Mouse (Mus musculus) hindbrain, embryonic 15.5 days (tissue): ENCODE measurements around the gene Hyal6. TPM values are rescaled to one million over a fixed set of nuclear protein-coding genes. Genes with fewer than 3 reads are reported as not detected.

Source experiments
- ATAC-seq: fragments of 200-750 bp; cut with Nextera tagmentation; 2 replicates; pipeline ENCODE4 v1.8.0; 2017; ENCODE audit warnings: low read depth, moderate number of reproducible peaks, moderate TSS enrichment; ENCODE audit not compliant: low FRiP score
- H3K27ac ChIP-seq: fragments of 300-500 bp; sonication (generic); replicated peaks from 2 replicates; pipeline ENCODE4 v1.5.1; 2015; ENCODE audit warnings: mild to moderate bottlenecking, inconsistent platforms
- H3K27me3 ChIP-seq: fragments of 300-500 bp; sonication (generic); 2 replicates; pipeline ENCODE4 v1.6.1; 2015; ENCODE audit warnings: control low read depth, inconsistent platforms
- H3K36me3 ChIP-seq: fragments of 300-500 bp; sonication (generic); 2 replicates; pipeline ENCODE4 v1.6.1; 2015; ENCODE audit warnings: control low read depth, inconsistent platforms
- H3K4me1 ChIP-seq: fragments of 300-500 bp; sonication (generic); replicated peaks from 2 replicates; pipeline ENCODE4 v1.6.1; 2015; ENCODE audit warnings: control low read depth, inconsistent platforms
- H3K4me2 ChIP-seq: fragments of 300-500 bp; sonication (generic); 2 replicates; pipeline ENCODE4 v1.6.1; 2015; ENCODE audit warnings: moderate library complexity, mild to moderate bottlenecking, inconsistent platforms
- H3K4me3 ChIP-seq: fragments of 300-500 bp; sonication (generic); 2 replicates; pipeline ENCODE4 v1.5.1; 2015; ENCODE audit warnings: mild to moderate bottlenecking, inconsistent platforms
- H3K9ac ChIP-seq: fragments of 300-500 bp; sonication (generic); 2 replicates; pipeline ENCODE4 v1.6.1; 2015; ENCODE audit warnings: inconsistent platforms
- H3K9me3 ChIP-seq: fragments of 300-500 bp; sonication (generic); 2 replicates; pipeline ENCODE4 v1.6.1; 2016; ENCODE audit warnings: control low read depth, inconsistent platforms
- WGBS: fragments of 180-500 bp; shearing (Covaris S2); methylation state at CpG from one replicate; pipeline ENCODE4 v1.1.7; 2015; 5-methylcytosine and 5-hydroxymethylcytosine counted together
- polyA plus RNA-seq: library from polyadenylated mRNA; unstranded; fragments of >200 nt; fragmentation: Nextera tagmentation; extraction: Ambion mirVana; gene quantifications from 2 replicates; pipeline ENCODE4 v1.2.1, GENCODE M21; 2015

Gene Hyal6
- polyA plus RNA-seq = not detected in 2 replicates

DNA sequence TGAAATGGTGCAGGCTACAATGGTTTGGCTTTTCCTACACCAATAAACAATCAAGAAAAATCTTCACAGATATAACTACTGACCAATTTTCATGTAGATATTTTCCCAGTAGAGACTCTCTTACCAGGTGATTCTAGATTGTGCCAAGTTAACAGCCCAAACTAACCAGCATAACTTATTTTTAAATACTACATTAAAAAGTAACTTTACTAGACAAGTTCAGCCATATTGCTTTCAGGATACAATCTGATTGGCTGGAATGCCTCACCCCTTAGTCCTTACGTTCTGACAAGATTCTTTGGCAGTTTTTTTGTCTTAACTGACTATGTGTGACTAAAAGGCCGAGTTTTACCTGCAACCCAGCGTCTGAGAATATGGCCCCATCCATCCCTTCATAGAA lies at the start of gene Hyal6:
Gene Hyal6 (plus strand): TSS at position 301 of the 400 bp plus-strand sequence.
- WGBS = 90% methylated on average over 3 of the region's 3 CpGs
- H3K9ac ChIP-seq = no peak within 1 kb of the TSS

DNA sequence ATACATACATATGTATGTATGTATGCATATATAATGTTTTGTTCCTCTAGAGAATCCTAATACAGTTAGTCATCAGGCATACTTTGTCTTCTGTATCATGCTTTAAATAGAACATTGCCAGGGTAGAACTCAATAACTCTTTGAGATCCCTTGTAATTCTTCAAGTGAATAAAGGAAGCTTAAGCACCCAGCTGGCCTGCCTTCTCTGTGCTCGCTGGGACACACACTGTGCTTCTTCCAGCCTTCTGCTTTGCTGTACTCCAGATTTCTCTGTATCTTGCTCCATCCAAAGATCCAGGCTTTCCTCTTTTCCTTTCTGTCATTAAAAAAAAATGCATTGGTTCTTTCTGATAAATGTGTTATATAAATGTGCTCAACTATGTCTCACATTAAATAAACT lies 45.2 kb upstream of the Hyal6 start:
- no peak overlapping the region for H3K4me3 ChIP-seq
- ATAC-seq = no peak
- H3K9ac ChIP-seq = no peak overlapping the region
- no peaks in the 10 kb centered on the region for H3K36me3 ChIP-seq
- H3K9me3 ChIP-seq = no peaks in the 10 kb centered on the region
- no peaks in the 10 kb centered on the region for H3K27me3 ChIP-seq
- WGBS = 31% methylated on average over 1 of the region's 1 CpGs
- H3K27ac ChIP-seq = no peak overlapping the region
- no peaks in the 10 kb centered on the region for H3K4me1 ChIP-seq
- H3K4me2 ChIP-seq = no peak overlapping the region

More for the DNA sequence above, at the start of gene Hyal6:
- Histone ChIP-seq H3K4me1 (no peaks in the 10 kb centered on the region), H3K4me3 (no peak within 1 kb of the TSS), H3K9me3 (no peaks in the 10 kb centered on the region), H3K27ac (no peak within 1 kb of the TSS), H3K36me3 (no peaks in the 10 kb centered on the region), H3K27me3 (no peaks in the 10 kb centered on the region), H3K4me2 (no peak within 1 kb of the TSS)
- ATAC-seq = no peak

DNA sequence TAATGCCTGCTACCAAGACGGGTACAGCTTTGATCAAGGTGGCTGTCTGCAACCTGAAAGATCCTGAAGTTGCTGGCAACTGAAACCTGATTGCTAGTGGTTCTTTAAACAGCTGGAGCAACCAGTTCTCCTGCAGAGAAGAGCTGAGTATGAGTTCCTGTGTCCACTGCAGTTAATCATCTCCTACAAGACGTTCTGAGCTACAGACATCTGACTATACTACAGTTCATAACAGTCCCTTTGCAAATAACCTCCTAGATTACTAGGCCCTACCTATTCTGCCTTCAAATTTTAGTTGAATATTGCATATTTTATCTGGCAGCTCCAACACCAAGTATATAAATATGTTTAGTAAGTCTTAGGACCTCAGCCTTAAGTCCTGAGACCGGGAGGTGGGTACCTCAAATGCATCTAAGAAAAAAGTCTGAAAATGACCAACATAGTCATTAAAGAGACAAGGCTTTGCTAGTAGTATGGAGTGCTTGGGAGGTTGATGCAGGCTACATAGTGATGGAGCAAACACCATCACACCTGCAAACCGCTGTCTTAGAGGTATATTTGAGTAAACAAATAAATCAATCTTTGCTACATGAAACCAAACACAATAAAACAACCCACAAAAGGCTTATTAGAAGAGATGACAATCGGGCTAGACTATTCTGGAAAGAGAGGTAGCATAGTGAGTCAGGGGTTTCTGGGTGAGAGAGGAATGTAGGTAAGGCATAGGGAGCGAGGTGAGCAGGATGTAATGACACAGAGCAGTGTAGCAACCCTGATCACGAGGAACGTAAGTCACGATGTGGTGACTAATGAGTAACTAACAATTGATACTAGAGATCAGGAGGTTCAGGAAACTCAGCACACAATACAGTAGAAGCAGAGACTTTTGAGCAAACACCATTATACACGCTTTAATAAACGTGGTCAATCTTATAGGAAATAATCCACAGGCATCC lies 38.3 kb upstream of the Hyal6 start:
- Histone ChIP-seq H3K36me3 (no peaks in the 10 kb centered on the region), H3K27me3 (no peaks in the 10 kb centered on the region), H3K4me3 (no peak overlapping the region), H3K27ac (no peak overlapping the region), H3K4me2 (no peak overlapping the region), H3K4me1 (no peaks in the 10 kb centered on the region), H3K9me3 (no peaks in the 10 kb centered on the region), H3K9ac (no peak overlapping the region)
- ATAC-seq = no peak
- WGBS = 88% methylated on average over 11 of the region's 11 CpGs

DNA sequence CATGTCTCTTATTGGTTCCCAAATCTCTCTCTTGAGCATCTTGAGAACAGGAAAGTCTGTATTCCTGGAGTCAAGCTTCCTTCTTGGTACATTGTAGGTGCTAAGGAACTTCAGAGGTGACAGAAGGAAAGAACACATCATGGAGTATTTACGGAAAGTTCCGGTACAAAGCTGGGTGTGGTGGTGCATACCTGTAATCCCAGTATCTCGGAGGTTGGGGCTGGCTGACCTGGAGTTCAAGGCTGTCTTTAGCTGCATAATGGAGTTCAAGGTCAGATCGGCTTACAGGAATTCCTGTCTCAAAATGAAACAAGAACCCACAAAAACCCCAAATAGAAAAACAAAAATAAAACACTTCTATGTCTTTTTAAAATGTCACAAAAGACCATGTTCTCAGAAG lies 36.9 kb upstream of the Hyal6 start:
- WGBS = 94% methylated on average over 4 of the region's 4 CpGs
- no peaks in the 10 kb centered on the region for H3K9me3 ChIP-seq
- H3K4me1 ChIP-seq = no peaks in the 10 kb centered on the region

DNA sequence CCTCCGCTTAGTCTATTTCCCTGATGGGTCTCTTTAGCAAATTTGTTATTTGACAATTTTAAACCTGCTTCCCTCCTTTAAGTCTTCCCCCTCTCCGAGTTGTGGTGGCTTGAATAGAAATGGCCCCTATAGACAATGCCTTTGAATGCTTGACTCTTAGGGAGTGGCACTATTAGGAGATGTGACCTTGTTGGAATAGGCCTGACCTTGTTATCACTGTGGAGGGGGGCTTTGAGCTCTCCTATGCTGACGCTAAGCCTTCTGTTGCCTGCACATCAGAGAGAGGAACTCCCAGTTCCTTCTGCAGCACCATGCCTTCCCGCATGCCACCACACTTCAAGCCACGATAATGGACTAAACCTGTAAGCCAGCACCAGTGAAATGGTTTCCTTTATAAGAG lies 35.8 kb upstream of the Hyal6 start:
- H3K9me3 ChIP-seq = no peaks in the 10 kb centered on the region
- H3K4me2 ChIP-seq = no peak overlapping the region
- H3K9ac ChIP-seq = no peak overlapping the region
- H3K4me3 ChIP-seq = no peak overlapping the region
- WGBS = 88% methylated on average over 5 of the region's 5 CpGs
- ATAC-seq = no peak
- H3K4me1 ChIP-seq = no peaks in the 10 kb centered on the region
- no peaks in the 10 kb centered on the region for H3K36me3 ChIP-seq
- no peak overlapping the region for H3K27ac ChIP-seq
- no peaks in the 10 kb centered on the region for H3K27me3 ChIP-seq

More for the DNA sequence above, 36.9 kb upstream of the Hyal6 start:
- ATAC-seq = no peak
- Histone ChIP-seq H3K27me3 (no peaks in the 10 kb centered on the region), H3K27ac (no peak overlapping the region), H3K36me3 (no peaks in the 10 kb centered on the region), H3K4me2 (no peak overlapping the region), H3K4me3 (no peak overlapping the region), H3K9ac (no peak overlapping the region)

DNA sequence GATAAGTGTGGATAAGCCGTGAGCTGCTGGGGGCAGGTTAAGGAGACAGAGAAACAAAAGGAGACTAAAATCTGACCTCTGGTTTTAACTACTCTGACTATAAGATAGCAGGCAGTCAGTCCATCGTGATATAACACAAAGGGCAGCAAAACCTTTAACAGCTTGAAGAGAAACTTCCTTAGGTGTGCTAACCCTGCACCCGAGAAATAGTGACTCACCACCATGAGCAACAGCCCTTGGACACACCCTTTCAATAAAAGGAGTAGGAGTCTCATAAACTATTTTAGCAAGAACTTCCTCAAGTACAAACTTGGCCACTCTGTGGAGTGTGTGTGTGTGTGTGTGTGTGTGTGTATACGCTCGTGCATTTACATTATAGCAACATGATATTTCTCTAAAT lies 26.0 kb upstream of the Hyal6 start:
- Histone ChIP-seq H3K4me1 (no peaks in the 10 kb centered on the region), H3K9ac (no peak overlapping the region), H3K36me3 (no peaks in the 10 kb centered on the region), H3K27me3 (no peaks in the 10 kb centered on the region), H3K4me2 (no peak overlapping the region), H3K4me3 (no peak overlapping the region), H3K27ac (no peak overlapping the region), H3K9me3 (no peaks in the 10 kb centered on the region)
- no peak for ATAC-seq
- 90% methylated on average over 5 of the region's 5 CpGs for WGBS

DNA sequence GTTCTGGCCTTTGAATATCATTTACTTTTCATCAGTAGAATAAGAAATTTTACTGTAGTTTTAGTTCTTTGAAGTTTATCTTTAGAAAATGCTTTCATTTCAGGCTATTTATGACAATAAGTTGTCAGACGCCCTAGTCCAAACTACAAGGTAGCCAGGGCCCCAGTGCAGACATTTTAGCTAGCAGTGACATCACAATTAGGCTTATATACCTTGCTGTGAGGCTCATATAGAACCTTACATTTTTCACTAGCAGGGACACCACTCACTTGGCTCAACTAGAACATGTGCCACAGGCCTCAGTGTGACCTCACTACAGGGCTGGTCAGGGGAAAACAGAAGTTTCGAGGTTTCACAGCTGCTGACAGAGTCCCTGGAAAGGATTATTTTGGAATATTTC lies 25.5 kb upstream of the Hyal6 start:
- no peaks in the 10 kb centered on the region for H3K36me3 ChIP-seq
- no peak overlapping the region for H3K27ac ChIP-seq
- H3K9ac ChIP-seq = no peak overlapping the region
- no peaks in the 10 kb centered on the region for H3K27me3 ChIP-seq
- no peaks in the 10 kb centered on the region for H3K9me3 ChIP-seq
- ATAC-seq = no peak
- 79% methylated on average over 2 of the region's 2 CpGs for WGBS
- no peak overlapping the region for H3K4me2 ChIP-seq
- no peak overlapping the region for H3K4me3 ChIP-seq
- no peaks in the 10 kb centered on the region for H3K4me1 ChIP-seq

DNA sequence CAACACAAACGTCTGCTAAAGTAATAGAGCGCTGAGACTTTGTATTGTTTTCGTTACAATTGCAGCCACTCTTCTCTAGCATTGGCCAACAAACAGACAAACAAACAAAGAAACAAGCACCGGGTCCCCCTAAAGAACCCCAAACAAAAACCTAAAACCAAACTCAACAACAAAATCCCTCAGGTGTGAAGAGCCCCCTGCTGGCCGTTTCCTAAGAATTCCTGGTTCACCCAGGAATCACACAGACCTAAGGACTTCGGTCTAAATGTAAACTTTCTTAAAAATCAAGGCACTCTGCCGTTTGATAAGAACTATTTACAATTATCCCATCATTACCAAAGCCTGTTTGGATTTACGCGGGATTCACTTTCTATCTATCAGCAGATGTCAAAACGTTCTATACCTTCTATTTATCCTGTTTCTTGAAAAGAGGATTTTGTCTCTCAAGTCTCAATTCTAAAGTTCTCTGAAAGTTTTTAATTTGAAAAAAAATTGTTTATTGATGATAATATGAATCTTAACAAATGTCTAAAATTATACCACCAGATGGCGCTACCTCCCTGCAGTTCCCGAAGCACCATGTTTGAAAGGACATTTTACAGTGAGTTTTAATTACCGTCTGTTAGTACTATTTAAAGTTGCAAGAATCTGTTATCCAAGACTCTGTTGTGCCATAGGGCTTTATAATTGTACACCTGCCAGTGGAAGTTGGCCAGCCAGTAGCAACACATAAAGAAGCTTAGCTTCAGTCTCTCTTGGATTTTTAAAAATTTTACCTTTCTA lies 11.5 kb upstream of the Hyal6 start:
- WGBS = 36% methylated on average over 13 of the region's 13 CpGs
- Histone ChIP-seq H3K4me2 (no peak overlapping the region), H3K27me3 (no peaks in the 10 kb centered on the region), H3K4me3 (no peak overlapping the region), H3K36me3 (no peaks in the 10 kb centered on the region), H3K27ac (no peak overlapping the region), H3K4me1 (no peaks in the 10 kb centered on the region), H3K9me3 (no peaks in the 10 kb centered on the region), H3K9ac (no peak overlapping the region)
- ATAC-seq = no peak

DNA sequence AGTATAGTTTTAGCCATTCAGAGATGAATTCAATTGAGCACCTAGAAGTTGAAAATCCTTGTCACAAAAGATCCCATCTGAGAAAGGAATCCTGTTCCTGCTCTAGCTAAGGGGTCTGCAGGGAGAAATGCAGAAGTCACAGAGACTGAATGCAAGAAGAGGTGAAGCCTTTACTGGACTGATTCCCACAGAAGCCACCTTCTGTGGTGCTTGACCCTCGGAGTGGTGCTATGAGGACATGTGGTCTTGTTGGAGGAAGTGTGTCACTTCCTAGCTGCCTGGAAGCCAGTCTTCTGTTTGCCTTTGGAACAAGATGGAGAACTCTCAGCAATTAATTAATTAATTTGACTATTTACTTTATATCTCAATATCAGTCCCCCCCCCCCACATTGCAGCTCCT lies 4.9 kb upstream of the Hyal6 start:
- Histone ChIP-seq H3K4me3 (no peak overlapping the region), H3K9ac (no peak overlapping the region), H3K36me3 (no peaks in the 10 kb centered on the region), H3K27ac (no peak overlapping the region), H3K9me3 (no peaks in the 10 kb centered on the region), H3K4me2 (no peak overlapping the region), H3K4me1 (no peaks in the 10 kb centered on the region), H3K27me3 (no peaks in the 10 kb centered on the region)
- WGBS = 83% methylated on average over 1 of the region's 1 CpGs
- no peak for ATAC-seq

DNA sequence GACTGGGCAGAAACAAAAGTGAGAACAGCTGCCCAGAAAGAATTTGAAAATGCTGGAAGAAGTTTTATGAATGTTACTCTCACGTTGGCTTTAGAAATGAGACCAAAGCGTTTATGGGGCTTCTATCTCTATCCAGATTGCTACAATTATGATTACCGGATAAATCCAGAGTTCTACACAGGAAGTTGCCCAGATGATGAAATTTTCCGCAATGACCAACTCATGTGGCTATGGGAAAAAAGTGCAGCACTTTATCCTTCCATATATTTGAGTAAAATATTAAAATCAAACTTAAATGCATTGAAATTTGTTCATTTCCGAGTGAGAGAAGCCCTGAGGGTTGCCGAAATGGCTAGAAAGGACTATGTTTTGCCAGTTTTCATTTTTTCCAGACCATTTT lies 1.5 kb downstream of the Hyal6 start:
- no peak overlapping the region for H3K4me2 ChIP-seq
- H3K36me3 ChIP-seq = no peaks in the 10 kb centered on the region
- H3K27ac ChIP-seq = no peak overlapping the region
- H3K9ac ChIP-seq = no peak overlapping the region
- no peaks in the 10 kb centered on the region for H3K4me1 ChIP-seq
- no peaks in the 10 kb centered on the region for H3K9me3 ChIP-seq
- no peak overlapping the region for H3K4me3 ChIP-seq
- H3K27me3 ChIP-seq = no peaks in the 10 kb centered on the region
- 91% methylated on average over 6 of the region's 6 CpGs for WGBS
- ATAC-seq = no peak

DNA sequence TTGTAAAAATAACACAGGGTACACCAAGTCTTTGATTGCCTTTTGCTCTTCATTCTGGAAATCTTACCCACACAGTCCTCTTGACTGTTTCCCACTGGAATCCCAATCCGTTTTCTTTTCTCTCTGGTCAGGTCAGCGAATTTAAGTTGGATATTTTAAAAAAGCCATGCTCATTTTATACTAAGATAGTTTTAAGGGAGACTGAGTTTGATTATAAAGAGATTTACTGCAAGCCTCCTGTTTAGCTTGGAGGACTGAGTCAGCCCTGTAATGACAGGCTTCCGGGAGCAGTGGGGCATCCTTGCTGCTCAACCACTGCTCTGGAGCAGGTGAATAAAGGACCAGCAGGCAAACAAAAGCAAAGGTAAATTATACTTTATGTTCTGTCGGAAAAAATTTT lies 15.0 kb downstream of the Hyal6 start, which contains the start of gene Hyal4:
Gene Hyal4 (plus strand): TSS at position 301 of the 400 bp plus-strand sequence.
- Histone ChIP-seq H3K36me3 (no peaks in the 10 kb centered on the region), H3K27me3 (no peaks in the 10 kb centered on the region), H3K9me3 (no peaks in the 10 kb centered on the region), H3K9ac (no peak within 1 kb of the TSS), H3K4me2 (no peak within 1 kb of the TSS), H3K4me1 (no peaks in the 10 kb centered on the region), H3K4me3 (no peak within 1 kb of the TSS), H3K27ac (no peak within 1 kb of the TSS)
- ATAC-seq = no peak
- whole genome bisulfite sequencing = 88% methylated on average over 4 of the region's 4 CpGs

DNA sequence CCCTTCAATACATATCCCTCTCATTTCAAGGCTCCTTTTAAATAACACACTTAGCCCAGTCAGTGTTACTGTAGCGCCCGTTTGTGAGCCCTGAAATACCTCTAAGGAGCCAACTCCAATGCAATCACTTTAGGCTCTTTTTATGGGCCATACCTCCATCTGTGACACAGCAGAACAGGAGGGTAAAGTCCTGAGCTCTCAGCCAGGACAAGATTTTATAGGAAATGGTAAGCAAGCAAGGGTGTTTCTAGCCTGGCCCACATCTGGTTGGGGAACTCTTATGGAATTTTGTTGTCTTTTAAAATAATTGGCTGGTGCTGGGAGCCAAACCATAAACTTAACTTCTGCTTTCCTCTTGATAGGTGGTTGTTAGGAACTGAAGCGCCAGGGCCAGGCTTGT lies 26.2 kb downstream of the Hyal6 start:
- no peak for ATAC-seq
- 93% methylated on average over 3 of the region's 3 CpGs for WGBS
- Histone ChIP-seq H3K4me3 (no peak overlapping the region), H3K9me3 (no peaks in the 10 kb centered on the region), H3K9ac (no peak overlapping the region), H3K36me3 (no peaks in the 10 kb centered on the region), H3K27me3 (no peaks in the 10 kb centered on the region), H3K4me1 (no peaks in the 10 kb centered on the region), H3K4me2 (no peak overlapping the region), H3K27ac (no peak overlapping the region)
